Mouse (Mus musculus): ENCODE results near the gene Atp1a1. TPM values are rescaled to one million over a fixed set of nuclear protein-coding genes. Genes with fewer than 3 reads are reported as not detected.

Gene Atp1a1
- total RNA-seq, 2 experiments from 2014 or later: 711 to 790 TPM

DNA sequence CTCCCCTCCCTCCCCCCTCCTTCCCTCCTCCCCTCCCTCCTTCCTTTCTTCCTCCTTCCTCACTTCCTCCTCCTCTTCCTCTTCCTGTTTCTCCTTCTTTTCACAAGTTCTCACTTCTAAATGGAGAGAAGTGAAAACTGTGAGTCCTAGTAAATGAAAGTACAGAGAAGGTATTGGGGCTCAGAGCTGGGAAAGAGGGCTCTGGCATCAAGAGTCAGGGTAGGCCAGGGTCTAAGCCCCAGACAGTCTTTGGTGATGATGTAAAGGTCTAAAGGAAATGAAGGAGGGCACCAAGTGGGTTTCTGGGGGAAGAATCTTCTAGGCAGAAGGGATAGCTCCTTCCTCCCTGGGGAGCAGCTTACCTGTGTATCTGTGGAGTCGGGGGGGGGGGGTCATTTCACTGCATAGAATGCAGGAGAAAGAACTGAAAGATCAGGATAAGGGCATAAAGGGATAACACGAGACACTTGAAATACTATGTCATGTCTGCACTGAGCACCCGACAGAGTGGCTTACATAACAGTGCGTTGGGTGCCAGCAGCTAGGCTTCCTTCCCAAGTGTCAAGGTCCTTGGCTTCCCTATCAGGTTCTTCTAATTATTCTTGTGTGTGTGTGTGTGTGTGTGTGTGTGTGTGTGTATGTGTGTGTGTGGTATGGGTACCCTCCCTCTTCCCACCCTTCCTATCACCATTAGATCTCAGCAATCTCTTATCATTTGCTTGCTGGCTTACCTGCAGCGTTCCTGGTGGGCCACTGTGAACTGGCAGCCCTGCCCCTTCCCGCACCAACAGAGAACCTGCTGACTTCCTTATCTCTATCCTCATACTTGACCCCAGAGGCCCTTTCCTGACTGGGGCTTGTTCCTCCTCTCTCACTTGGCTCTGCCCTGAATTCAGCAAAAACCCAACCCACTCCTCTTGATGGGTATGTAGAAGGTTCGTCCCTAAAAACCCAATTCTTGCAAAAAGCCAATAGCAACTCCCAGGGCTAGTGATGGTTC is 51.6 kb downstream of the Atp1a1 start:
- DNase-seq: peak in 1 of 2 experiments; percentile 51

DNA sequence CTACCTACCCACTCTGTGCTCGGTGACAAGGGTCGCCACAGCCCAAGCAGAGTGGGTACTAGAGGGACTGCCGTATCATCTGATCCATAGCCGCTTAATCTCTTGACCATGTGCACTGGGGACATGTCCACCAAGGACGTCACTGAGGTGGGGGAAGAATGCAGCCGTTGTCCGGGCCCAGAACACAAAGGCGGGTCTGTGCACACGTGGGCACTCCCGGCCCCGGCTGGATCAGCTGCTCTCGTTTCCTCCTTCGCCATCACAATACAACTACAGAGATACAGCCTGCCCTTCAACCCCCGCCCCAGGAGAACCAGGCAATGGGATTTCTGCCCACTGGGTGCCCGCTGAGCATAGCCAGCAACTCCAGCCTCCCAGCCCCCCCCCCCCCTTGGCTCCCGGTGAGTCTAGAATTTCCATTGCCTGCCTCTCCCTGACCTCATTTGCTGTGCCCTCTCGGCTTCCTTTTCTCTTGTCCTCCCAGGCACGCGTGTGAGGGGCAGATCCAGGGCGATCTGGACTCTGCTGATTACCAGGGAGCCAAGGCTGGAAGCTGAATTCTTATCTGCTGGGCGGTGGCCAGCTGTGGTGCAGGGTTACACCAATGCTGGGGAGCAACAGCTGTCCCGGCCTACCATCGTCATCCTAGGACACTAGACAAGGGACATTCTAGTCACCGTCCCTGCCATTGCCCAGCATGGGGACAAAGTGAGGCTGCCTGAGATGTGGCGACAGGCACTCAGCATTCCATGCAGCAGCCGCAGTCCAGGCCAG is 52.8 kb downstream of the Atp1a1 start:
- DNase-seq: peak; percentile 85 to 91

DNA sequence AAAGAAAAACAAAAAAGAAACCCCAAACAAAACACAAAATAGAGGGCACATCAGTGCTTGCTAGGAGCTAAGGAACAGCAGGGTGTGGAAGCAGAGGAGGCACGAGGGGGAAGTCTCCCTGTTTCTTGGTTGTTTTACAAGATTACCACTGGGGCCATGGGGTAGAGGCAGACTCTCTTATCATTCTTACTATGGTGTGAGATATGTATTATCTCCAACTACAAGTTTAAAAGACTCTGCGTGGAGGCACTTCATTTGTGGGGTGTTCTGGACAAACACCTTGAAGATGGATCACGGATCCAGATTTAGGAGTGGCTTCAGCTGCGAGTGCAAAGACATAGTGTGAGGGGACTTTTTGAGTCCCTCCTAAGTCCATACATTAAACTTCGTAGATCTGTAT is 54.7 kb downstream of the Atp1a1 start:
- no peak for DNase-seq

DNA sequence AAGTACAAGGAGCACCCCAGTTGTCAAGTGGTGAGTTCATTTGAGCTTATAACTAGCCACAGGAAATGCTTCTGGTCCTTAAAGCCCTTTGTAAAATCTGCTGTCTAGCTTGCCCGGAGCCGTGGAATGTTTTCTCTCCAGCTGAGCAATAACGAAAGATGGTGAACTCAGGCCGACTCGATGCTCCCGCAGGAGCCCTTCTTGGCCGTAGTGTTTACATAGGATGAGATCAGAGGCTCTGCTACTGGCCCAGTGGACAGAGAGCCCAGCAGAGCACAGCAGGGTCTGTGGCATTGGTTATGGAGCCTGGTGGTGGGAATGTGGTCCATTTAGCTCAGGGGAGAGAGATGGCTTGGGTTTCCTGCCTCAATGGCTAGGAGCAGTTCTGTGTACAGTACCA is 60.4 kb downstream of the Atp1a1 start:
- no peak for DNase-seq

DNA sequence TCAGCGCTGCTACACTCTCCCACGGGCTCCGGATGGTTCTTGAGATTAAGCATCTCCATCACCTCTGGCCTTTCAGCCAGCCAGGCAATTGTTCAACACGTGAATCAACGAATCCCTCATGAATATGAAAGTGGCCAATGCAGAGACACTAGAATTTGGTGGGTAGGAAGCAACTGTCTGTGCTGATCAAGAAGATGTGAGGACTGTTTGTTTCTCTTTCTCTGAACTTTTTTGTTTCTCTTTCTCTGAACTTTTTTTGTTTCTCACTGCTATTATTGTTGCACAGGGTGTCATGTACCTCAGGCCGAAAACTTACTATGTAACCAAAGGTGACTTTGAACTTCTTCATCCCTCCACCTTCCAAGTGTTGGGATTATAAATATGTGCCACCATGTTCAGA is 62.9 kb downstream of the Atp1a1 start:
- no peak for DNase-seq

DNA sequence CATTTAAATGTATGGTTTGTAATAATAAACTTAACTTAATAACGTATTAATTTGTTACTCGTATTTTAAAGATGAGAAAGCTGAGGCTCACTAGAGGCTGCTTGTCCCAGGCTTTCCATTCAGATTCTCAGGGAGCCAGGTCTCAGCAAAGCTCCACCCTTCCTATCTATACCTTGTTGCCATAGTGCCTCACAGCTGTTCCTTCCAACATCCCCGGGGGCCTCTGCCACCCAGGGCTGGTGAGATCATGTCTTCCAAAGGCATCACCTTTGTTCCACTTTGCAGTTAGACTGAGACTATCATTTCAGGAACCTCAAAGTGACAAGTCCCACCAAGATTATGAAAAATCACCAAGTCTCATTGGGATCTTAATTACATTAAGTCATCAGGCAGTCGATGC is 63.9 kb downstream of the Atp1a1 start:
- DNase-seq: no peak

DNA sequence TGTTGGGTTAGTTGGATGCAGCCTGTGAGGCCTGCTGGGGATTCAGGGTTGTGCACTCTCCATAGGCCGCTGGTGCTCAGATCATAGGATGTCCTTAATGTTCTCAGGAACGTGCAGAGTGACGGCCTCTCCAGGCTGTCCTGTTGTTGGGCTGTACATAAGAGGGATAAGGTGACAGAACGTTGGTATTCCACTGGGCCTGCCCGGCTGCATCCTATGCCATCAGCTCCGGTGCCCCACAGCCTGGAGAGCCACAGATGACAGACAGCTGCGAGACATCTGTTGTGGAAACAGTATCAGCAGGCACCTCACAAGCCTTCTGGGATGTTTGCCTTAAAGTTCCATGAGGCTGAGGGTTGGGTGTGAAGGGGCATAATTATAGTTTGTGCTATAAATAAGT is 68.2 kb downstream of the Atp1a1 start:
- peak; percentile 66 to 77 for DNase-seq

DNA sequence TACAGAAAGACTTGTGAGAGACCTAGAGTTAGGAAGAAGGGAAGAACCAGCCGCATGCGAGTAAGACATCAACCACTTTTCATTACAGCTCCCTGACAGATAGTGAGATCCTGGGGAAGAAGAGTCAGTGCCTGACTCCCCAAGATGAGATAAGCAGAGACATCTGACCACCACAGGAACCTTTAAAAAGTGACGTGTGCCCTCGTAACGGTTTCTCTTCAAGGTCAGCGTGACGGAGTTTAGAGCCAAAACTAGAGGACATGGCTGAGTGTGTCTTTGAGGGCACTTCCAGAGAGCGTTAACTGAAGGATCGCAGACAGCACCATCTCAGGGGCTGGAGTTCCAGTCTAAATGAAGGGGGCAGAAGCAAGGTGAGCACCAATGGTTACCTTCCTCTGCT is 70.2 kb downstream of the Atp1a1 start:
- no peak for DNase-seq

DNA sequence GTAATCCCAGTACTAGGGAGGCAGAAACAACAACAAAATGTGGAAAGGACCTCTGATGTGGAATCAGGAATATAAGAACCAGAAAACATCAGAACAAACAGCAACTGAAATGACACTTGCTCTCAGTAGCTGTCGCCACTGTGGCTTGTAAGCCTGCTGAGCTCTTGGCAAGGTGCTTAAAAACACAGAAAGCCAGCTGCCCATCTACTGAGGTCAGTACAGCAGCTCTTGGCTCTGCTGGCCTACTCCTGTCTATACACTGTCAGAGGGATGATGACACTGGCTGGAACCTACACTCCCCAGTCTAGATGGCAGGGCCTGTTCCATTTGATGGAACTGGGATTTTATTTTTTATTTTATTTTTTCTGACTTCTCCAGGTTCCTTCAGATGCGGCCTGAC is 71.1 kb downstream of the Atp1a1 start:
- DNase-seq: peak; percentile 28 to 55

DNA sequence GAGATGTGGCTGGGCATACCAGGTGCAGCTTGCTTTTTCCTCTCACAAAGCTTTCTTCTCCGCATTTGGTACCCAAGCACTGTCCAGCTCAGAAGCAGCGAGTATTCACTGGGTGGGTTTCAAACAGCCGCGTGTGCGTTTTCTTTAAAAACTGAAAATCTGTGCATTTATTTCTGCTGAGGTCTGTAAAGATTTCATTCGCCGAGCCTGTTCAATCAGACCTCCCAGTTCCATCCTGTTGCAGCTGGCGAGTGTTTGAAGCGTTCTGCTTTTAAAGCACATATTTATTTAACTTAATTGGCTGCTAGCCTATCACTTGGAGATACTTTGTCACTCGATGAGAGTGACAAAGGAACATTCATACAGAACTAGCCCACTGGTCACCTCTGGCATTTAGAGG is 73.6 kb downstream of the Atp1a1 start:
- DNase-seq: no peak

DNA sequence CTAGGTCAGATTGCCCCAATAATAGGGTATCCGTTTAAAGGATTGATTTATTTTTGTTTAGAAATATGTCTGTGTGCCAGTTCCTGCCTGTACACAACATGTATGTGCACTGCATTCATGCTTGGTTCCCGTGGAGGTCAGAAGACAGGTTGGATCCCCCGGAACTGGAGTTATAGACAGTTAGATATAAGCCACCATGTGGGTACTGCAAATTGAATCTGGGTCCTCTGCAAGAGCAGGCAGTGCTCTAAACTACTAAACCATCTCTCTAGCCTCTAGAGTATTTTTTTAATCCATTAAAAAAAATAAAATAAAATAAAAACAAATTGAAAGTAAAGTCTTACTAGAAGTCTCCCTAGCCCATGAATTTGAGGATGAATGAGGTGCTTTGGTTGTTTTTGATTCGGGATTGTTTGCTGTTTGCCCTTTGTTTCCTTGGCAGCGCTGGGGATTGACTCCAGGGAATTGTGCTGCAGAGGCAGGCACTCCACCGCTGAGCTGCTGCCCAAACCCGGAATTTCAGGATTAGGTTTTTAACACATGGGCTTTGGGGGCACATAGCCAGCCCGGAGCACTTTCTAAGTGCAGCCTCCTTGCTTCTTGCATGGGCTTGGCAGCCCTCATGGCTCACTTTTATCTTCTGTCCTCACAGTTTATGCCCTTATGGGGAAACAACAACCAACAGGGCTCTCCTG is 75.4 kb downstream of the Atp1a1 start:
- DNase-seq: peak; percentile 23 to 26

DNA sequence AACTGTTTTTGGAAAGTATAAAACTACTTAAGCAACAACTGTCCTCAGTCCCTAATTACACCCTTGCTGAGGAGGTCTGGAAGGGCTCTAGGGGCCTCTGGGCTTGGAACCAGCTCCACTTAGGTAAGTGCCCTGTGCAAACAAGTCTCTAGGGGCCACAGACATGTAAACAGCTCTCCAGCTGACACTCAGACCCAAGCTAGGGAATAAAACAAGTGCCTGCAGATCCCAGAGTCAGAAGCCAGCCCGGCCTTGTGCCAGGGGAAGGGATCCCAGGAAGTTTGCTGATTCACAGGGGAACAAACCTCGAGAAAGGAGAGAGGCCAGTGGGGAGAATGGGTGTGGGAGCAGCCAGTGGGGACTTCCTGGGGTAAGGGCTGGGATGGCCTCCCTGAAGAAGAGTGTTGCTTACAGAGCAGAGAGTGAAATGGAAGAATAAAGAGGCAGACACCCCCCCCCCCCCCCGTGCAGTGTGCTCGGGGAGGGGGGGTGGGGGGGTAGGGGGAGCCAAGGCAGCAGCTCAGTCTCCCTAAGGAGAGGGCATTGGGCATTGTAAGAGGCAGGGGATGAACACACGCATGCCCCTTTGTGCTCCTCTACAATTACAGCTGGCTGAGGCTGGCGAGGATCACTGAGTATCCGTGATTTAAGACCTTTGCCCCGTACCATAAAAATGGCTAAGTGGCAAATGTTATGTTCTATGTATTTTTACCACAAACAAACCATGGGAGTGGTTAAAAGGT is 76.2 kb downstream of the Atp1a1 start:
- peak; percentile 34 to 44 for DNase-seq

DNA sequence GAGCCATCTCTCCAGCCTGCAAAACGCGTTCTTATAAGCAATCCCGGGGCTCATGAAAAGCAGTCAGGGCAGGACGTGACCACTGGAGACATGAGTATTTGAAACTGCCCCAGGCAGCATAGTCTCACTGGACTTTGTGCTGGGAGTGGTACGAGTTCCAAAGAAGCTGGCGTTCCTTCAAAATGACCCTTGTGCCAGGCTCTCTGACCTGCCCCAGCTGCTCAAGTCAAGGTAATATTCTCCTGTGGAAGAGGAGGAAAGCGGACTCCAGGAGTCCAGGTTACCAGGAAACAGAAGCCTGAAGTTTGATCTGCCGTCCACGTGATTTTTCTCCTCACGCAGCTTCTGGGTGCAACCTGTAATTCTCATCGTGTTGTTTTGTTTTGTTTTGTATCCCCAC is 77.9 kb downstream of the Atp1a1 start:
- DNase-seq: no peak

Other genes starting within 250 kb of the Atp1a1 start
- 10 to 100 TPM; 10.5 to 10.6 TPM for gene Igsf3, start 227.6 kb downstream of the Atp1a1 start, total RNA-seq (2021)
- under 1 TPM in 1 of 2 experiments, not detected in 1; 0.13 TPM for gene Mab21l3, start 244.3 kb upstream of the Atp1a1 start, total RNA-seq (2021)

Data from heart, adult 18-20 months (tissue).